Mouse (Mus musculus) adrenal gland, adult 18-20 months (tissue): Measurements from ENCODE around the gene Sirt4. TPM values are rescaled to one million over a fixed set of nuclear protein-coding genes. Genes with fewer than 3 reads are reported as not detected.
"Not testable (repeated sequence)": the region's sequence is repeated elsewhere in the genome, so short reads cannot be mapped to it uniquely, and the experiment has no call there.

Source experiments
- DNase-seq, 2 experiments: peaks; one replicate each; pipeline ENCODE4 v3.0.0; 2021 to 2022; ENCODE audit warnings: low spot score in 2 of 2
- total RNA-seq, 2 experiments: library from RNA; stranded (reverse); gene quantifications; 1 replicate in 1 of 2; 2 replicates in 1 of 2; pipeline ENCODE4 v1.2.3; 2021

Gene Sirt4
- total RNA-seq, 2 experiments from 2014 or later: 18.1 to 21.2 TPM

GRCm38 (mm10) chr5:115495618-115496017 lies 11.1 kb upstream of the Sirt4 start:
- not testable (repeated sequence) for DNase-seq

DNA sequence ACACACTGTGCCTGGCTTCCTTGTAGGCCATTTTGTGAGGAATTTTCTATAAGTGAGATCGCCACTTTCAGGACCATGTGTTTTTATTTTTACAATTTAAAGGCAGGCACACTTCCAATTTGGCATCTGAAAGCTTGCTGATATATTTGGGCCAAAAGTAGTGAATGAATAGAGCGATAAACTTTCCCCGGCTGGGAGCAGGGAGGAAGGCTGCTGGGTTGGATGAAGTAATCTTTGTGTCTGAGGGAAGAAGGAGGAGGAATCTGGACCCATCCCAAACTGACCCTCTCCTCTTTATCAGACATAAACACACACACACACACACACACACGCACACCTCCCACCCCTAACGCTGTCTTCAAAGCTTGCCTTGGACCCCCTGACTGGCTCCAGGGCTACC lies 8.9 kb upstream of the Sirt4 start:
- no peak for DNase-seq

DNA sequence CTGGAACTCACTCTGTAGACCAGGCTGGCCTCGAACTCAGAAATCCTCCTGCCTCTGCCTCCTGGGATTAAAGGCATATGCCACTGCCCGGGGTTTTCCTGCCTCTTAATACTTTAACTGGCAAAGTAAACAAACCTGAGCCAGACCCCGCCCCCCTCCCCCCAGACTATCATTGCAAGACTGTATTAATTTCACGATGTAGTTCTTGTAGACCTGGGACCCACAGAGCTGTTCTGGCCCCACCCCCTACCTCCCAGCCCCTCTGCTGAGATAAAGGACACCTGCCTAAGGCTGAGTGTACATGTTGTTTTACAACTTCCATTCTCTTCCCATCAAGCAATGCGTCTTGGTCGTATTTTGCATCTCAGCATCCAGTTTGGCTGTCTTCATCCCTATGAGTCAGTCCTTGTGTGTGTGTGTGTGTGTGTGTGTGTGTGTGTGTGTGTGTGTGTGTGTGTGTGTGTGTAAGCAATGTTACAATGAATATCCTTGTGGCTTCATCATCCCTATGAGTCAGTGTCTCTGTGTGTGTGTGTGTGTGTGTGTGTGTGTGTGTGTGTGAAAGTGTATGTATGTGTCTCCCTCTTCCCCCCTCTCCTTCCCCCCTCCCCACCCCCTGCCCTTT lies 8.3 kb upstream of the Sirt4 start:
- no peak for DNase-seq

GRCm38 (mm10) chr5:115491771-115492322 lies 7.3 kb upstream of the Sirt4 start:
- DNase-seq: peak; percentile 60 to 67

GRCm38 (mm10) chr5:115491076-115491475 lies 6.6 kb upstream of the Sirt4 start:
- no peak for DNase-seq

- DNase-seq: no peak
Observed at GRCm38 (mm10) chr5:115490638-115491000, 6.1 kb upstream of the Sirt4 start.

DNA sequence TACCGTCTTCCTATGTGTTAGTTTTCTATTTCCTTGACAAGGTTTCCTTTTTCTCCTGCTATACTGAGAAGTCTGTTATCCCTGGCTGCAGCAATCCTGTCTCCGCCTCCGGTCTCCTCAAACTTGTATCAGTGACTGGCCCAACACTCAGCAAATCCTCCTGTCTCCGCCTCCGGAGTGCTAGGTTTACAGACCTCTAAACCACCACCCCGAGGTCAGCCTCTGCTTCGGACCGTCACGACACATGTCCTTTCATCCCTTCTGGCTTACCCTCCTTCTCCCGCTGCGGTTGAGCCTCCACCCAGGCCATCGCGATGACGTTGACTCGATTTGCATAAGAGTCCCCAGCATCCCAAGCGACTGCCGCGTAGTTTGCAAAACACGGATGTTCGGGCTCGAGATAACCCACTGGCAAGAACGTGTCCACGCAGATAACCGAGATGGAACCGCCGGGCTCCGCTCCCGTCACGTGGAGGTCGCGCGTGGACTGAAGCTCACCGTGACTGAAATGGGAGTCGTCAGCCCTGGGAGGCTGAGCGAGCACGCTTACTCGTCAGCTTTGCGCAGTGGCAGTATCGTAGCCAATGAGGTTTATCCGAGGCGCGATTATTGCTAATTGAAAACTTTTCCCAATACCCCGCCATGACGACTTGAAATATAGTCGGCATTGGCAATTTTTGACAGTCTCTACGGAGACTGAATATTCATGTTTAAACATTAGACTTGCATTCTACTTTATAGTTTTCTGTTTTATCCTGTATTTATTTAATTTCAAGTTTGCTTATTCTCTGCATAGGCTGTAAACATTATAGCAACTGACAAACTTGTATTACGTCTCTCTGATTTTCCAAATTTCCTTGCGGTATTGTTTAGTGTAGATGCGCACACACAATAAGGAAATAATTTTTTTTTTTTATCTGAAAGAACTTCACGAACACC lies 5.4 kb upstream of the Sirt4 start:
- peak; percentile 80 to 84 for DNase-seq

DNA sequence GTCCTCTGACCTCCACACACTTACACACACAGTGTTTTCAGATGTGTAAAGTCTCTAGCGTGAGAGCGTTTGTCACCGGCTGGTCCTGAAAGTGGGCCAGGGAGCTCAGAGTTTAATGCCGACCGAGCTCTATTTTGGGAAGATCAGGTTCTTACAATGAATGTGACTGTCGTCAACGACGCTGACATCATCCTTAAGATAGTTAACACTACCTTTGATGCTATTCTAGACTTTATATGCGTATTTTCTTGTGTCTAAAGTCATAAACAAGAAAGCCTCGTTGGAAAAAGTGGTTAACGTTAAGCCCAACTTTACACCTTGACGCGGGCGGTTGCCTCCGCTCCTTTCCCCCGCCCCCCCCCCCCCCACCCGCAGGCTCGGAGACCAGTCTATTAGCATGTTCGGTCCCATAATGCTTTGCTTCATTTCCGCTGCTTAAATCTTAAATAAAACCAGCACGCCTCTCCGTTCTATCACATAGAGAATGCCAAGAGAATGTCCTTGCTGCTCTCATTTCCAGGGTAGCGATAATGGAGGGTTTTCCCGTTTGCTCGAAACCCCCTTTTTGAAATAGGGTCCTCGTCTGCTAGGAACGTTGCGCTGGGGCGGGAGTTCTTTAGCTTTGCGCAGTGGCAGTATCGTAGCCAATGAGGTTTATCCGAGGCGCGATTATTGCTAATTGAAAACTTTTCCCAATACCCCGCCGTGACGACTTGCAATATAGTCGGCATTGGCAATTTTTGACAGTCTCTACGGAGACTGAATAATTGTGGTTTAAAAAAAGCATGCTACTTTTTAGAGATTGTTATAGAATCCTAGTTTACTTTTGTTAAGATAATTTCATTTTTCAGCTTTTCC lies 4.5 kb upstream of the Sirt4 start:
- DNase-seq: peak; percentile 64 to 73

GRCm38 (mm10) chr5:115487942-115488580 lies 3.5 kb upstream of the Sirt4 start:
- DNase-seq: no peak

GRCm38 (mm10) chr5:115487353-115487752 lies 2.8 kb upstream of the Sirt4 start:
- DNase-seq: no peak

- DNase-seq: no peak
Observed at GRCm38 (mm10) chr5:115486726-115487125, 2.2 kb upstream of the Sirt4 start.

DNA sequence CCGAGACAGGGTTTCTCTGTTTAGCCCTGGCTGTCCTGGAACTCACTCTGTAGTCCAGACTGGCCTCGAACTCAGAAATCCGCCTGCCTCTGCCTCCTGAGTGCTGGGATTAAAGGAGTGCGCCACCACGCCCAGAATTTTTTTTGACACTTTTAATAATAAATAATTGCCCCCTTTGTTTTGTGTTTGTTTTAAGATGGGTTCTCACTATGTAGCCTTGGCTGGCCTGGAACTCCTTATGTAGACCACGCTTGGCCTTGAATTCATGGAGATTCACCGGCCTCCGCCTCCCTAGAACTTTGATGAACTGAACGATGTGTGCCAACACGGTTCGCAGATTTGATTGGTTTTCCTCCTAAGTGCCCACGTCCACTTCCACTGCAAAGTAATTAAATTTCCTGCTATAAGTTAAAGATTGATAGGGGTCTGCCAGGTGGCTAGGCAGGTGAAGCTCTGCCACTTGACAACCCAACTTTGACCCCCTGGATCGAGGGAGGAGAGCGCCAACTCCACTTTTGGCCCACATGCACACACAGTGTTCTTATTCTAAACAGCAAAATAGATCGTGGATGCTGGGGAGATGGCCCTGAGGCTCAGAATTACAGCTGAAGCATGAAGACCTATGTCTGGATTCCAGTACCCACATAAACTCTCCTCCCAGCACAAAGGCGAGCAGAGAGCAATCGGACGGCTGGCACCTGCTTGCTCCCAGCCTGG lies 1.1 kb upstream of the Sirt4 start:
- DNase-seq: no peak

DNA sequence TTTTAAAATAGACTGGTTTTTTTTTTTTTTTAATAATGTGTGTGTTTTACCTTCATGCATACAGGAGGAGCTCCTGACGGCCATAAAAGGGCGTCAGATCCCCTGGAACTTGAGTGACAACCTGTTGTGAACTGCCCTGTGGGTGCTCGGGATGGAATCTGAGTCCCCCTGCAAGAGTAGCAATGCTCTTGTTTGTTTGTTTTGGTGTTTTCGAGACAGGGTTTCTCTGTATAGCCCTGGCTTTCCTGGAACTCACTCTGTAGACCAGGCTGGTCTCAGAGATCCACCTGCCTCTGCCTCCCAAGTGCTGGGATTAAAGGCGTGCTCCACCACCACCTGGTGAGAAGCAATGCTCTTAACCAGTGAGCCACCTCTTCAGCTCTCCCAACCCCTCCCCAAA lies 471 bp upstream of the Sirt4 start:
- no peak for DNase-seq

GRCm38 (mm10) chr5:115483385-115483784 lies 1.1 kb downstream of the Sirt4 start:
- DNase-seq: no peak

DNA sequence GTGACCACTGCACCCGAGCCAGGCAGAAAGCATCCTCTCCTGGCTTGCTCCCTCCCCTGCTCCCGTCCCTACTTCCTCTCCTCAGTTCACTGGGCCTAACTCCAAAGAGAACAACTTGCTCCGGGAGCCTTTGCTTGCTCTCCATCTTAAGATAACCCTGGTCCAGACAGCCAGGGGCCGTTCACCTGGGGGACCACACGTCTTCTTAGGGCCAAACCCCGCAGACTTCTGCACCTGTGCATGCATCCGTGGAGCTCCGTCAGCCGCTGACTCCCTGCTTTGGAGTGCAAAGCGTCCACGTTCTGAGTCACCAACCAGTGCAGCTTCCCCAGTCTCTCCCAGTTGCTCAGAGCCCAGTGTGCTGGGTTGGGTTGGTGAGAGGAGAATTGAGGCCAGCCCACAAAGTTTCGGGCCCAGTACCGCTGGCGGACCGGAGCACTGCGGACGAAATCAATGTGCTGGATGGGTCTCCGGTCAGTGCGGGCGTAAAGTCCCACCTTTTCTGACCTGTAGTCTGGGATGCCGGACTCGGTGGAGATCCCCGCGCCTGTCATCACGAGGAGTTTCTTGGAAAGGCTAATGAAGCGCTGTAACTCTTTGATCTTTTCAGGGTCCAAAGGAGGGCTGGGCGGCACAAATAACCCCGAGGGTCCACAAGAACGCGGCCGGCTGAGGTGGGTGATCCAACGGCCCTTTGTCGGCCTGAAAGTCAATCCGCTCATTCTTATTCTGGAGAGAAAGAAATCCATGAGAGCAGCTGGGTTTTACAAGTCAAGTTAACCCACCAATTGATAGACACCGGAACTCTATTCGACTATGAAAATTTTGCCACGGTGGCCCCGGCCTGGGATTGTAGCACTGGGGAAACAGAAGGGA lies 1.9 kb downstream of the Sirt4 start:
- DNase-seq: no peak

DNA sequence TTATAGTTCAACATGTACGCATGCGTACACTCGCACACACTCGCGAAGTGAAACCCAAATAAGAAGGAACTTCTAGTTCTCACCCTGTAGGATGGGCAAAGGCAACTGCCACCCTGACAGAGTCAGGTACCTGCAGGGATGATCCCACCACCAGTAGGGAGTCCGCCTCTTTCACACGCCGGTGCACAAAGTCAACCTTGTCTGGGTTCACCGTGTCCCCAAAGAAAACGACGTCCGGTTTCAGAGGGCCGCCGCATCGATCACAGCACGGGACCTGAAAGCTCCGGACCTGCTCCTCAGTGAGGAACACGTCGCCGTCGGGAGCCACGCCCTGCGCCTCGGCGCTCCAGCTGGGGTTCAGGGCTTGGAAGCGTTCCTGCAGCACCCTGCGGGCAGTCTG lies 4.4 kb downstream of the Sirt4 start:
- DNase-seq: peak in 1 of 2 experiments; percentile 17

DNA sequence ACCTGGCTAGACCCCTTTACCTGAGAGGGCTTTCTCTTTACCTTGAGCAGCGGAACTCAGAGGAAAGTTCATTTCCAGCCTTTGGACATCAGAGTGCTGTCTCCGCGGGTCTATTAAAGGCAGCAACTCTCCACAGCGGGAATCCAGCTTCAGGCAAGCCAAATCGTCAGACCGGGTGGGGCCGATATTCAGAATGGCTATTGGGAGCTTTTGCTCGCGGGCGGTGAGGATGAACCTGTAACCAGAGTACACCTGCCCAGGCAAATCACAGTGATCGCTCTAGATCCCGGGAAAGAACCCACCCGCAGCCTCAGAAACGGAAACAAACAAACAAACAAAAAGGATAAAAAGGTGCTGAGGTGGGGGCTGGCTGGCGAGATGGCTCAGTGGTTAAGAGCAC lies 5.0 kb downstream of the Sirt4 start:
- no peak for DNase-seq

GRCm38 (mm10) chr5:115476107-115476727 lies 8.3 kb downstream of the Sirt4 start:
- no peak for DNase-seq
